Mouse (Mus musculus) brain, embryonic 14.5 days (tissue): Measurements from ENCODE around the gene Yes1.

ENCODE experiments used
- CTCF ChIP-seq: fragments of 200-500 bp; IDR thresholded peaks from 2 replicates; pipeline ENCODE4 v1.5.1; 2012; ENCODE audit warnings: inconsistent platforms, mild to moderate bottlenecking, moderate library complexity, borderline replicate concordance; ENCODE audit not compliant: insufficient read depth, insufficient read length; ENCODE audit errors: extremely low read depth
- POLR2A ChIP-seq: fragments of 200-500 bp; IDR thresholded peaks from 2 replicates; pipeline ENCODE4 v1.6.1; 2012; ENCODE audit warnings: mild to moderate bottlenecking, inconsistent platforms, borderline replicate concordance; ENCODE audit not compliant: poor library complexity, insufficient read depth, insufficient read length, severe bottlenecking; ENCODE audit errors: extremely low read depth

- TF ChIP-seq CTCF (no peak), POLR2A (no peak)
These were observed 16.6 kb upstream of the Yes1 start for GRCm38 (mm10) chr5:32594358-32594757.
